In genomic region chr11:9997532-9998138, GRCm38 (mm10) we compare ENCODE assay signal across 10 mouse cellular contexts.
DNase-seq lines count a peak whose midpoint lies in the region; ATAC-seq and TF ChIP-seq lines count a peak whose summit lies in the region.
"Had no signal": no experiment of that assay in that cellular context is flagged by ENCODE, and none has a peak within 500 bp of the region (broad histone marks: within the 10 kb centered on the region; RNA-seq: fewer than 3 reads in every experiment).

No protein-coding gene starts in this region.

- no peak overlapping the region for H3K9ac ChIP-seq in lung, embryonic 15.5 days
- no peak overlapping the region for H3K9ac ChIP-seq in midbrain, postnatal 0 days (replicated peaks; ENCODE audit: low read length, poor library complexity, severe bottlenecking)
- no peak overlapping the region for H3K9ac ChIP-seq in heart, embryonic 12.5 days
- H3K9ac ChIP-seq: liver, embryonic 15.5 days had no signal

- H3K36me3 ChIP-seq in lung, embryonic 15.5 days = no peaks in the 10 kb centered on the region
- no peaks in the 10 kb centered on the region for H3K36me3 ChIP-seq in midbrain, postnatal 0 days (ENCODE audit: insufficient read depth, low read length)
- H3K36me3 ChIP-seq in heart, embryonic 12.5 days = no peaks in the 10 kb centered on the region
- H3K36me3 ChIP-seq: liver, embryonic 15.5 days had no signal

- ATAC-seq in lung, embryonic 15.5 days (ENCODE audit: borderline replicate concordance, extremely low read depth, low FRiP score, low TSS enrichment) = peak; percentile 65; the same call in 1 of the 2 replicates
- ATAC-seq in midbrain, postnatal 0 days (ENCODE audit: low FRiP score) = peak; percentile 54; the same call in 1 of the 2 replicates
- ATAC-seq in heart, embryonic 12.5 days (ENCODE audit: insufficient number of reproducible peaks, low FRiP score) = no peak

- H3K4me3 ChIP-seq in lung, embryonic 15.5 days = no peak overlapping the region
- no peak overlapping the region for H3K4me3 ChIP-seq in midbrain, postnatal 0 days (ENCODE audit: low read depth, low read length)
- no peak overlapping the region for H3K4me3 ChIP-seq in heart, embryonic 12.5 days
- H3K4me3 ChIP-seq: liver, embryonic 15.5 days had no signal

- no peaks in the 10 kb centered on the region for H3K4me1 ChIP-seq in lung, embryonic 15.5 days
- H3K4me1 ChIP-seq in midbrain, postnatal 0 days (ENCODE audit: insufficient read depth, low read length) = no peaks in the 10 kb centered on the region
- H3K4me1 ChIP-seq in heart, embryonic 12.5 days (replicated peaks) = peaks cover 16% of the 10 kb centered on the region
- H3K4me1 ChIP-seq: liver, embryonic 15.5 days had no signal

- no peaks in the 10 kb centered on the region for H3K9me3 ChIP-seq in lung, embryonic 15.5 days
- no peaks in the 10 kb centered on the region for H3K9me3 ChIP-seq in midbrain, postnatal 0 days (ENCODE audit: low read length)
- H3K9me3 ChIP-seq in heart, embryonic 12.5 days (replicated peaks) = no peaks in the 10 kb centered on the region
- H3K9me3 ChIP-seq: liver, embryonic 15.5 days had no signal

- 37% methylated on average over 5 of the region's 5 CpGs for WGBS in lung, embryonic 15.5 days
- 17% methylated on average over 5 of the region's 5 CpGs for WGBS in midbrain, postnatal 0 days
- 53% methylated on average over 5 of the region's 5 CpGs for WGBS in heart, embryonic 12.5 days

- no peak overlapping the region for H3K27ac ChIP-seq in lung, embryonic 15.5 days
- H3K27ac ChIP-seq in midbrain, postnatal 0 days (ENCODE audit: low read depth, low read length) = no peak overlapping the region
- H3K27ac ChIP-seq in heart, embryonic 12.5 days (ENCODE audit: poor library complexity, severe bottlenecking) = no peak overlapping the region
- H3K27ac ChIP-seq: liver, embryonic 15.5 days had no signal

- H3K27me3 ChIP-seq in lung, embryonic 15.5 days = no peaks in the 10 kb centered on the region
- no peaks in the 10 kb centered on the region for H3K27me3 ChIP-seq in midbrain, postnatal 0 days (ENCODE audit: insufficient read depth, low read length)
- no peaks in the 10 kb centered on the region for H3K27me3 ChIP-seq in heart, embryonic 12.5 days (replicated peaks)
- H3K27me3 ChIP-seq: liver, embryonic 15.5 days had no signal

- DNase-seq in adrenal gland, adult (ENCODE audit: inconsistent age in 2 of 2, low spot score in 1 of 2) = peak; percentile 23 to 85
- no peak for DNase-seq in adrenal gland, adult 18-20 months (ENCODE audit: low spot score in 2 of 2)
- peak; percentile 3 for DNase-seq in left cerebral cortex, adult 11 months (ENCODE audit: low spot score)
- no peak for DNase-seq in left cerebral cortex, adult 18-20 months (ENCODE audit: low spot score in 2 of 2)
- peak; percentile 31 for DNase-seq in midbrain, postnatal 0 days (ENCODE audit: low spot score)
- no peak for DNase-seq in urinary bladder, postnatal 25 days (ENCODE audit: low spot score)
- DNase-seq: cerebellum, adult 11 months had no signal

- no peak for TF ChIP-seq CTCF in midbrain, postnatal 0 days (IDR thresholded peaks at IDR 0.05)

- H3K4me2 ChIP-seq in lung, embryonic 15.5 days = no peak overlapping the region
- no peak overlapping the region for H3K4me2 ChIP-seq in midbrain, postnatal 0 days (ENCODE audit: low read depth, low read length, poor library complexity, severe bottlenecking)
- no peak overlapping the region for H3K4me2 ChIP-seq in heart, embryonic 12.5 days
- H3K4me2 ChIP-seq: liver, embryonic 15.5 days had no signal

Comparison
In these comparisons a context has a peak if more than half of its experiments do, and no peak if none do; other contexts are left out.
1. DNase-seq: peak in adrenal gland, adult (2 of 2), left cerebral cortex, adult 11 months (single experiment) and midbrain, postnatal 0 days (single experiment); none in adrenal gland, adult 18-20 months (0 of 2), left cerebral cortex, adult 18-20 months (0 of 2) and urinary bladder, postnatal 25 days (single experiment).